ENCODE assay signal across 27 mouse cellular contexts in the genomic region with DNA sequence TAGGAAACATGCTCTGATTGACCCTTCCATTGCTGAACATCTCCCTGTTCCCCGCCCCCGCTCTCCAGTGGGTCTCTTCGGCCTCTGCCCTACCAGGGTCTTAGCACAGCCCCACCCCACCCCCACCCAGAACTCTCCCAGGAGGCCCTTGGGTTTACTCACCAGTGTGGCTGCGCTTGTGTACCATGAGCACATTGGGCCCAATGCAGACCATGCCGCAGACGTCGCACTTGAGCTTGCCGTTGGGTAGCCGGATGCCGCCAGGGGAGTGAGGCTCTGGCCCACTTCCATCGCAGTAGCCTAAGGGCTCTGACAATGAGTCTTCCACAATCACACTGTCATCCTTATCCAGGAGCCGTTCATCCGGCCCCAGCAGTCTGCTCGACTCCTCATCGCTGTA.
"Had no signal": no experiment of that assay in that cellular context is flagged by ENCODE, and none has a peak within 500 bp of the region (broad histone marks: within the 10 kb centered on the region; RNA-seq: fewer than 3 reads in every experiment).

No protein-coding gene starts in this region.

- H3K4me3 ChIP-seq: heart, adult 2 months; heart, embryonic 13.5 days; heart, embryonic 15.5 days; hindbrain, embryonic 13.5 days; hindbrain, embryonic 15.5 days; kidney, embryonic 15.5 days; left cerebral cortex, adult 2 months; limb, embryonic 10.5 days; limb, embryonic 12.5 days; liver, embryonic 13.5 days; liver, embryonic 15.5 days had no signal

- ATAC-seq: hindbrain, postnatal 0 days; intestine, embryonic 16.5 days had no signal

- H3K27ac ChIP-seq: heart, adult 2 months; heart, embryonic 13.5 days; heart, embryonic 15.5 days; hindbrain, embryonic 13.5 days; hindbrain, embryonic 15.5 days; hindbrain, postnatal 0 days; kidney, embryonic 15.5 days; kidney, postnatal 0 days; left cerebral cortex, adult 2 months; limb, embryonic 10.5 days; limb, embryonic 12.5 days; liver, embryonic 13.5 days; liver, embryonic 15.5 days had no signal

- H3K36me3 ChIP-seq: heart, embryonic 15.5 days; liver, embryonic 13.5 days; liver, embryonic 15.5 days had no signal

- H3K4me2 ChIP-seq: heart, embryonic 11.5 days; heart, embryonic 13.5 days; heart, embryonic 15.5 days; hindbrain, embryonic 13.5 days; hindbrain, embryonic 15.5 days; kidney, embryonic 15.5 days; limb, embryonic 12.5 days; liver, embryonic 11.5 days; liver, embryonic 13.5 days; liver, embryonic 15.5 days had no signal

- DNase-seq: gastrocnemius, postnatal 14 days; gastrocnemius, postnatal 36 days; heart, adult 11 months; heart, adult 2 months; heart, postnatal 14 days; heart, postnatal 36 days; kidney, adult 11 months; kidney, adult 2 months; kidney, adult 9 months; kidney, postnatal 14 days; kidney, postnatal 36 days; liver; liver, embryonic 13.5 days had no signal

- H3K27me3 ChIP-seq: heart, embryonic 15.5 days; hindbrain, embryonic 13.5 days; hindbrain, embryonic 15.5 days; limb, embryonic 12.5 days had no signal

- H3K9me3 ChIP-seq: heart, embryonic 13.5 days; heart, embryonic 15.5 days; hindbrain, embryonic 13.5 days; hindbrain, embryonic 15.5 days; kidney, embryonic 15.5 days; limb, embryonic 10.5 days; limb, embryonic 12.5 days; liver, embryonic 13.5 days; liver, embryonic 15.5 days had no signal

- H3K9ac ChIP-seq: heart, embryonic 13.5 days; heart, embryonic 15.5 days; hindbrain, embryonic 13.5 days; hindbrain, embryonic 15.5 days; kidney, embryonic 15.5 days; limb, embryonic 12.5 days; liver, embryonic 13.5 days; liver, embryonic 15.5 days had no signal
